Mouse (Mus musculus) T-helper 1 cell (primary cell): ENCODE results near the gene Afp.

Source experiments
- in situ Hi-C: fragments of 300-600 bp; cut with MboI, MseI; formaldehyde crosslinking; loops from one replicate; pipeline ENCODE4 v1.15.1; 2025; ENCODE audit warnings: high pct_unique_total_duplicates

Afp gene

GRCm38 (mm10) chr5:90506507-90506906 lies 16.0 kb downstream of the Afp start:
- in situ Hi-C loops = no loop called here

GRCm38 (mm10) chr5:90507411-90507949 lies 16.9 kb downstream of the Afp start:
- in situ Hi-C loops = no loop called here

- in situ Hi-C loops = loop anchor here (5.0 kb wide), 1 partner anchor 52 kb away; the partner anchor contains the start of gene 5830473C10Rik
Observed at GRCm38 (mm10) chr5:90509828-90510592, 19.5 kb downstream of the Afp start.

- in situ Hi-C loops = loop anchor here (5.0 kb wide), 1 partner anchor 50 kb away; the partner anchor contains the start of gene 5830473C10Rik
Observed at GRCm38 (mm10) chr5:90512288-90512955, 21.9 kb downstream of the Afp start.

GRCm38 (mm10) chr5:90515561-90515960 lies 25.0 kb downstream of the Afp start:
- in situ Hi-C loops = no loop called here

GRCm38 (mm10) chr5:90518356-90519100 lies 28.0 kb downstream of the Afp start, which contains the start of gene Afm:
TSS of gene Afm (plus strand) at chr5:90518932.
- in situ Hi-C loops = no loop called here

- in situ Hi-C loops = no loop called here
Observed at GRCm38 (mm10) chr5:90551191-90551590, 60.7 kb downstream of the Afp start.

GRCm38 (mm10) chr5:90556052-90556451 lies 65.5 kb downstream of the Afp start:
- in situ Hi-C loops = no loop called here
